Mouse (Mus musculus): Measurements from ENCODE around the gene Prr36.

Gene Prr36

GRCm38 (mm10) chr8:4239193-4239890 is 22.1 kb upstream of the Prr36 start:
- DNase-seq (ENCODE audit: low spot score in 2 of 2), result no peak

GRCm38 (mm10) chr8:4238434-4239192 is 21.4 kb upstream of the Prr36 start, which contains the start of the genes Map2k7 and Gm49320:
TSS of gene Map2k7 (plus strand) at chr8:4238740.
TSS of gene Gm49320 (plus strand) at chr8:4238865.
- peak; percentile 100 for DNase-seq (ENCODE audit: low spot score in 2 of 2)

- no peak for DNase-seq (ENCODE audit: low spot score in 2 of 2)
Observed at GRCm38 (mm10) chr8:4237814-4238433, 20.7 kb upstream of the Prr36 start.

GRCm38 (mm10) chr8:4230612-4231351 is 13.5 kb upstream of the Prr36 start:
- DNase-seq (ENCODE audit: low spot score in 2 of 2), result no peak

GRCm38 (mm10) chr8:4229784-4230183 is 12.5 kb upstream of the Prr36 start:
- DNase-seq (ENCODE audit: low spot score in 2 of 2), result no peak

- no peak for DNase-seq (ENCODE audit: low spot score in 2 of 2)
Observed at GRCm38 (mm10) chr8:4227919-4228318, 10.7 kb upstream of the Prr36 start.

- no peak for DNase-seq (ENCODE audit: low spot score in 2 of 2)
Observed at GRCm38 (mm10) chr8:4226739-4227347, 9.6 kb upstream of the Prr36 start, which contains the start of gene Lrrc8e. TSS of gene Lrrc8e (plus strand) at chr8:4226827.

GRCm38 (mm10) chr8:4226323-4226722 is 9.1 kb upstream of the Prr36 start:
- DNase-seq (ENCODE audit: low spot score in 2 of 2), result no peak

GRCm38 (mm10) chr8:4222059-4222458 is 4.8 kb upstream of the Prr36 start:
- DNase-seq (ENCODE audit: low spot score in 2 of 2), result no peak

- DNase-seq (ENCODE audit: low spot score in 2 of 2), result no peak
Observed at GRCm38 (mm10) chr8:4219617-4220016, 2.4 kb upstream of the Prr36 start.

- no peak for DNase-seq (ENCODE audit: low spot score in 2 of 2)
Observed at GRCm38 (mm10) chr8:4216296-4216695, 963 bp downstream of the Prr36 start.

- DNase-seq (ENCODE audit: low spot score in 2 of 2), result no peak
Observed at GRCm38 (mm10) chr8:4214006-4214980, 3.0 kb downstream of the Prr36 start.

GRCm38 (mm10) chr8:4213210-4214005 is 3.9 kb downstream of the Prr36 start:
- no peak for DNase-seq (ENCODE audit: low spot score in 2 of 2)

GRCm38 (mm10) chr8:4212809-4213209 is 4.5 kb downstream of the Prr36 start:
- DNase-seq (ENCODE audit: low spot score in 2 of 2), result no peak

- DNase-seq (ENCODE audit: low spot score in 2 of 2), result no peak
Observed at GRCm38 (mm10) chr8:4211097-4211496, 6.2 kb downstream of the Prr36 start.

- DNase-seq (ENCODE audit: low spot score in 2 of 2), result no peak
Observed at GRCm38 (mm10) chr8:4207016-4207350, 10.3 kb downstream of the Prr36 start.

- DNase-seq (ENCODE audit: low spot score in 2 of 2), result no peak
Observed at GRCm38 (mm10) chr8:4206182-4207015, 10.9 kb downstream of the Prr36 start.

GRCm38 (mm10) chr8:4205246-4206123 is 11.8 kb downstream of the Prr36 start:
- no peak for DNase-seq (ENCODE audit: low spot score in 2 of 2)
